Mouse (Mus musculus) kidney, adult 2 months (tissue): Measurements from ENCODE around the gene Grifin.

Experiments
- CTCF ChIP-seq: fragments of 200-500 bp; conservative IDR thresholded peaks from 2 replicates; pipeline ENCODE4 v1.5.1; 2011; ENCODE audit warnings: low read depth, mild to moderate bottlenecking, control low read depth, low read length, moderate library complexity, mixed read lengths; ENCODE audit not compliant: insufficient read depth, insufficient read length
- POLR2A ChIP-seq: fragments of 200-500 bp; IDR thresholded peaks from one replicate; pipeline ENCODE4 v1.6.1; 2011; ENCODE audit warnings: low read depth, low read length, control low read depth

- TF ChIP-seq CTCF (no peak), POLR2A (no peak)
Measured at GRCm38 (mm10) chr5:140596927-140597588, 32.2 kb upstream of the Grifin start.
